Comparison of ENCODE assay signal across 8 mouse cellular contexts in the genomic region with DNA sequence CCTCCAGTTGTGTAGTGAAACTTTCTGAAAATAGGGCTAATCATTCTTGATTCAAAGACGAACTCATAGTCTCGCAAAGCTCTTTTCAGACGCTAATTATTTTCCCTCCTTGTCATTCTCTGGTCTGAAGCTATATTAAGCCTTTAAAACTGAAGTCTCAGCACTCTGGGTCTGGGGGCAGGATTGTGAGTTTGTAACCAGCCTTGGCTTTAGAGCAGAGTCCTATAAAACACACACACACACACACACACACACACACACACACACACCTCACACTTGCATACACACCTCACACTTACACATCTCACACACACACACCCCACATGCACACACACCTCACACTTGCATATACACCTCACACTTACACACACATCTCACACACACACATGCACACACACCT. TPM values are rescaled to one million over a fixed set of nuclear protein-coding genes. Genes with fewer than 3 reads are reported as not detected.
DNase-seq lines count a peak whose midpoint lies in the region; ATAC-seq and TF ChIP-seq lines count a peak whose summit lies in the region.

No protein-coding gene starts in this region.

- H3K9me3 ChIP-seq in hindbrain, postnatal 0 days (ENCODE audit: low read length): no peaks in the 10 kb centered on the region
- H3K9me3 ChIP-seq in hindbrain, embryonic 16.5 days (ENCODE audit: control insufficient read depth, low read length): no peaks in the 10 kb centered on the region
- no peaks in the 10 kb centered on the region for H3K9me3 ChIP-seq in MEL (replicated peaks; ENCODE audit: insufficient read depth, low read length)
- H3K9me3 ChIP-seq in limb, embryonic 15.5 days: no peaks in the 10 kb centered on the region

- TF ChIP-seq CTCF in hindbrain, postnatal 0 days (IDR thresholded peaks at IDR 0.05; ENCODE audit: low read depth): no peak
- TF ChIP-seq CTCF in MEL (IDR thresholded peaks at IDR 0.05 in 2 of 3, conservative IDR thresholded peaks at IDR 0.05 in 1 of 3; ENCODE audit: control insufficient read depth in 1 of 3, insufficient read depth in 1 of 3, low read depth in 2 of 3, low read length in 3 of 3, poor library complexity in 1 of 3, severe bottlenecking in 1 of 3): no peak

- peaks cover 9% of the 10 kb centered on the region for H3K4me1 ChIP-seq in hindbrain, postnatal 0 days (ENCODE audit: insufficient read depth, low read length)
- peaks cover 4% of the 10 kb centered on the region for H3K4me1 ChIP-seq in hindbrain, embryonic 16.5 days (ENCODE audit: control insufficient read depth, insufficient read depth, low read depth, low read length)
- peaks cover 2 to 18% of the 10 kb centered on the region in 2 experiments; a peak in 3 of 4 replicates for H3K4me1 ChIP-seq in MEL (ENCODE audit: control insufficient read depth in 1 of 2, insufficient read depth in 2 of 2, low read length in 2 of 2)
- peaks cover 23% of the 10 kb centered on the region for H3K4me1 ChIP-seq in limb, embryonic 15.5 days

- no peak overlapping the region for H3K27ac ChIP-seq in hindbrain, postnatal 0 days
- H3K27ac ChIP-seq in hindbrain, embryonic 16.5 days (ENCODE audit: low read depth, low read length): no peak overlapping the region
- H3K27ac ChIP-seq in MEL (ENCODE audit: control insufficient read depth, low read depth, low read length): peak overlapping the region; percentile 82
- H3K27ac ChIP-seq in limb, embryonic 15.5 days: no peak overlapping the region

- ATAC-seq in CD4-positive, CD25-positive, alpha-beta regulatory T cell, adult 4 months: no peak
- no peak for ATAC-seq in hindbrain, postnatal 0 days
- no peak for ATAC-seq in hindbrain, embryonic 16.5 days
- ATAC-seq in limb, embryonic 15.5 days (ENCODE audit: insufficient number of reproducible peaks, low FRiP score, low TSS enrichment, low read depth): no peak

- H3K36me3 ChIP-seq in hindbrain, postnatal 0 days (ENCODE audit: insufficient read depth, low read length): no peaks in the 10 kb centered on the region
- no peaks in the 10 kb centered on the region for H3K36me3 ChIP-seq in hindbrain, embryonic 16.5 days (ENCODE audit: control insufficient read depth, insufficient read depth, low read length)
- peaks cover 0 to 2% of the 10 kb centered on the region in 2 experiments; a peak in 1 of 4 replicates for H3K36me3 ChIP-seq in MEL (ENCODE audit: control insufficient read depth in 1 of 2, insufficient read depth in 2 of 2, low read length in 2 of 2)
- no peaks in the 10 kb centered on the region for H3K36me3 ChIP-seq in limb, embryonic 15.5 days

- no peak for TF ChIP-seq POLR2A in MEL (IDR thresholded peaks at IDR 0.05; ENCODE audit: control insufficient read depth in 1 of 2, insufficient read depth in 1 of 2, low read depth in 1 of 2, low read length in 2 of 2, poor library complexity in 1 of 2)

- no peak overlapping the region for H3K9ac ChIP-seq in hindbrain, postnatal 0 days (replicated peaks; ENCODE audit: low read length)
- H3K9ac ChIP-seq in hindbrain, embryonic 16.5 days (ENCODE audit: low read depth, low read length): no peak overlapping the region
- peak overlapping the region; percentile 61 for H3K9ac ChIP-seq in MEL (ENCODE audit: control insufficient read depth, low read depth, low read length, poor library complexity, severe bottlenecking)
- H3K9ac ChIP-seq in limb, embryonic 15.5 days: no peak overlapping the region

- H3K4me2 ChIP-seq in hindbrain, postnatal 0 days (ENCODE audit: low read depth, low read length): peak overlapping the region; percentile 50; the same call in 1 of the 2 replicates
- H3K4me2 ChIP-seq in hindbrain, embryonic 16.5 days (ENCODE audit: low read length): no peak overlapping the region; the same call in none of the 2 replicates
- H3K4me2 ChIP-seq in limb, embryonic 15.5 days: peak overlapping the region; percentile 47

- WGBS in hindbrain, postnatal 0 days: 32% methylated on average over 3 of the region's 3 CpGs
- WGBS in hindbrain, embryonic 16.5 days: 31% methylated on average over 3 of the region's 3 CpGs
- 27% methylated on average over 3 of the region's 3 CpGs for WGBS in limb, embryonic 15.5 days

- no peaks in the 10 kb centered on the region; the same call in 1 of the 2 replicates for H3K79me2 ChIP-seq in MEL (ENCODE audit: control insufficient read depth, insufficient read depth, low read length, poor library complexity)

- no peak for TF ChIP-seq RAD21 in MEL (IDR thresholded peaks at IDR 0.05; ENCODE audit: low read depth, low read length)

- no peak for TF ChIP-seq EP300 in MEL (IDR thresholded peaks at IDR 0.05; ENCODE audit: low read depth in 1 of 2, low read length in 2 of 2)

- H3K4me3 ChIP-seq in hindbrain, postnatal 0 days (ENCODE audit: low read length): no peak overlapping the region
- H3K4me3 ChIP-seq in hindbrain, embryonic 16.5 days (ENCODE audit: low read length): no peak overlapping the region
- peak overlapping the region; percentile 24 to 49 for H3K4me3 ChIP-seq in MEL (ENCODE audit: control insufficient read depth in 1 of 2, insufficient read depth in 1 of 2, low read depth in 2 of 2, low read length in 2 of 2)
- H3K4me3 ChIP-seq in limb, embryonic 15.5 days: peak overlapping the region; percentile 29; the same call in 1 of the 2 replicates

- H3K27me3 ChIP-seq in hindbrain, postnatal 0 days (ENCODE audit: insufficient read depth, low read length): no peaks in the 10 kb centered on the region
- H3K27me3 ChIP-seq in hindbrain, embryonic 16.5 days (replicated peaks; ENCODE audit: control insufficient read depth, insufficient read depth, low read length): no peaks in the 10 kb centered on the region
- H3K27me3 ChIP-seq in MEL (ENCODE audit: control insufficient read depth in 1 of 2, insufficient read depth in 2 of 2, low read length in 2 of 2): no peaks in the 10 kb centered on the region
- H3K27me3 ChIP-seq in limb, embryonic 15.5 days: no peaks in the 10 kb centered on the region; the same call in 1 of the 2 replicates

- DNase-seq in CD4-positive, CD25-positive, alpha-beta regulatory T cell, adult 2 months (ENCODE audit: low read depth, low spot score): peak; percentile 10
- no peak for DNase-seq in hindbrain, postnatal 0 days (ENCODE audit: low spot score)
- no peak for DNase-seq in MEL (ENCODE audit: low read depth, low spot score)
- no peak for DNase-seq in layer of hippocampus, adult 11-12 months (ENCODE audit: low spot score)
- no peak for DNase-seq in urinary bladder, adult 2 months (ENCODE audit: low spot score)

TF ChIP-seq in MEL, 35 proteins besides CTCF, POLR2A, EP300 and RAD21:
- 0 out of 2 replicates have a peak, but pooled peaks have one; percentile 2 for TF ChIP-seq POLR2AphosphoS2 (IDR thresholded peaks at IDR 0.05; ENCODE audit: low read length)
- TF ChIP-seq NELFE (IDR thresholded peaks at IDR 0.05; ENCODE audit: low read depth, low read length): peak; percentile 6; the same call in 1 of the 2 replicates
- TF ChIP-seq TAL1 (IDR thresholded peaks at IDR 0.05; ENCODE audit: low read length): no peak
TF ChIP-seq in MEL: peak in this region for 2.

RNA-seq across cellular contexts. Expression of gene Acap2, which starts 33.3 kb away (rescaled TPM):
- polyA plus RNA-seq in CD4-positive, CD25-positive, alpha-beta regulatory T cell, adult 4 months (2017; shearing (Covaris generic)): 10 to 100 TPM; 11.1 to 13.0 TPM
- total RNA-seq in hindbrain, postnatal 0 days (2014; rRNA removed): 22.3 and 23.4 TPM in 2 replicates
- 11.9 and 12.3 TPM in 2 replicates for polyA plus RNA-seq in hindbrain, postnatal 0 days (2015; fragmentation: Nextera tagmentation; extraction: Ambion mirVana)
- polyA plus RNA-seq in hindbrain, embryonic 16.5 days (2015; fragmentation: Nextera tagmentation; extraction: Ambion mirVana): 9.4 and 11.0 TPM in 2 replicates
- 19.1 and 23.9 TPM in 2 replicates for total RNA-seq in MEL (2012; rRNA removed)
- polyA plus RNA-seq in MEL (2012; ENCODE audit: insufficient read depth in 1 of 2, insufficient read length in 2 of 2, low read depth in 1 of 2, low replicate concordance in 2 of 2, missing spikeins in 1 of 2): 10 to 100 TPM in 1 of 2 experiments, not detected in 1; 17.2 TPM
- 24.8 and 26.5 TPM in 2 replicates for polyA plus RNA-seq in limb, embryonic 15.5 days (2015; fragmentation: Nextera tagmentation; extraction: Ambion mirVana)
- 40.7 and 42.0 TPM in 2 replicates for polyA plus RNA-seq in urinary bladder, adult 2 months (2012; rRNA removed)

RNA-seq across cellular contexts. Expression of gene Ppp1r2, which starts 40.7 kb away (rescaled TPM):
- polyA plus RNA-seq in CD4-positive, CD25-positive, alpha-beta regulatory T cell, adult 4 months (2017; shearing (Covaris generic)): 10 to 100 TPM; 10.9 to 16.2 TPM
- 53.4 and 59.6 TPM in 2 replicates for total RNA-seq in hindbrain, postnatal 0 days (2014; rRNA removed)
- 104 TPM in 2 replicates for polyA plus RNA-seq in hindbrain, postnatal 0 days (2015; fragmentation: Nextera tagmentation; extraction: Ambion mirVana)
- polyA plus RNA-seq in hindbrain, embryonic 16.5 days (2015; fragmentation: Nextera tagmentation; extraction: Ambion mirVana): 95.0 and 95.9 TPM in 2 replicates
- 31.2 and 33.8 TPM in 2 replicates for total RNA-seq in MEL (2012; rRNA removed)
- 10 to 100 TPM in 1 of 2 experiments, not detected in 1; 36.2 TPM for polyA plus RNA-seq in MEL (2012; ENCODE audit: insufficient read depth in 1 of 2, insufficient read length in 2 of 2, low read depth in 1 of 2, low replicate concordance in 2 of 2, missing spikeins in 1 of 2)
- 88.9 and 98.3 TPM in 2 replicates for polyA plus RNA-seq in limb, embryonic 15.5 days (2015; fragmentation: Nextera tagmentation; extraction: Ambion mirVana)
- polyA plus RNA-seq in urinary bladder, adult 2 months (2012; rRNA removed): 72.3 and 91.1 TPM in 2 replicates

Comparison
In these comparisons a context has a peak if more than half of its experiments do, and no peak if none do; other contexts are left out.
1. H3K4me3 ChIP-seq: peak in MEL (2 of 2) and limb, embryonic 15.5 days (single experiment); none in hindbrain, postnatal 0 days (single experiment) and hindbrain, embryonic 16.5 days (single experiment).